Mouse (Mus musculus) liver, embryonic 11.5 days (tissue): ENCODE results near the gene C530008M17Rik. TPM values are rescaled to one million over a fixed set of nuclear protein-coding genes. Genes with fewer than 3 reads are reported as not detected.
A peak's percentile ranks its signal among the peaks of the same experiment; 100 is the strongest.

Source experiments
- ATAC-seq: fragments of 200-750 bp; cut with Nextera tagmentation; replicated peaks from 2 replicates; pipeline ENCODE4 v1.8.0; 2017; ENCODE audit warnings: moderate number of reproducible peaks, mild to moderate bottlenecking, moderate TSS enrichment, moderate library complexity; ENCODE audit not compliant: low FRiP score
- DNase-seq: peaks from one replicate; pipeline ENCODE4 v3.0.0-alpha.2; 2017; ENCODE audit warnings: low spot score
- H3K27ac ChIP-seq: fragments of 300-500 bp; sonication (generic); 2 replicates; pipeline ENCODE4 v1.5.1; 2014; ENCODE audit warnings: mild to moderate bottlenecking, low read depth, low read length, control low read depth
- H3K27me3 ChIP-seq: fragments of 300-500 bp; sonication (generic); replicated peaks from 2 replicates; pipeline ENCODE4 v1.6.1; 2014; ENCODE audit warnings: low read length, mixed read lengths; ENCODE audit not compliant: control insufficient read depth, insufficient read depth
- H3K36me3 ChIP-seq: fragments of 300-500 bp; sonication (generic); 2 replicates; pipeline ENCODE4 v1.6.1; 2014; ENCODE audit warnings: mild to moderate bottlenecking, low read length, moderate library complexity, mixed read lengths; ENCODE audit not compliant: control insufficient read depth, insufficient read depth
- H3K4me1 ChIP-seq: fragments of 300-500 bp; sonication (generic); replicated peaks from 2 replicates; pipeline ENCODE4 v1.6.1; 2014; ENCODE audit warnings: low read length, mixed read lengths; ENCODE audit not compliant: control insufficient read depth, insufficient read depth
- H3K4me2 ChIP-seq: fragments of 300-500 bp; sonication (generic); 2 replicates; pipeline ENCODE4 v1.6.1; 2014; ENCODE audit warnings: mild to moderate bottlenecking, control low read depth, moderate library complexity
- H3K4me3 ChIP-seq: fragments of 300-500 bp; sonication (generic); 2 replicates; pipeline ENCODE4 v1.5.1; 2014; ENCODE audit warnings: low read depth, low read length, control low read depth
- H3K9ac ChIP-seq: fragments of 300-500 bp; sonication (generic); 2 replicates; pipeline ENCODE4 v1.6.1; 2014; ENCODE audit warnings: low read depth, low read length, control low read depth
- H3K9me3 ChIP-seq: fragments of 300-500 bp; sonication (generic); 2 replicates; pipeline ENCODE4 v1.6.1; 2016; ENCODE audit warnings: low read length, inconsistent platforms, mixed read lengths; ENCODE audit not compliant: control insufficient read depth
- WGBS: fragments of 180-500 bp; shearing (Covaris S2); extraction: QIAGEN DNeasy Blood & Tissue Kit; methylation state at CpG from one replicate; pipeline ENCODE4 v1.1.7; 2014; 5-methylcytosine and 5-hydroxymethylcytosine counted together
- polyA plus RNA-seq: library from polyadenylated mRNA; unstranded; fragments of >200 nt; fragmentation: Nextera tagmentation; extraction: Ambion mirVana; gene quantifications from 2 replicates; pipeline ENCODE4 v1.2.1, GENCODE M21; 2014

The C530008M17Rik gene
- polyA plus RNA-seq, 1 experiment from 2014 or later, result 10.8 TPM

DNA sequence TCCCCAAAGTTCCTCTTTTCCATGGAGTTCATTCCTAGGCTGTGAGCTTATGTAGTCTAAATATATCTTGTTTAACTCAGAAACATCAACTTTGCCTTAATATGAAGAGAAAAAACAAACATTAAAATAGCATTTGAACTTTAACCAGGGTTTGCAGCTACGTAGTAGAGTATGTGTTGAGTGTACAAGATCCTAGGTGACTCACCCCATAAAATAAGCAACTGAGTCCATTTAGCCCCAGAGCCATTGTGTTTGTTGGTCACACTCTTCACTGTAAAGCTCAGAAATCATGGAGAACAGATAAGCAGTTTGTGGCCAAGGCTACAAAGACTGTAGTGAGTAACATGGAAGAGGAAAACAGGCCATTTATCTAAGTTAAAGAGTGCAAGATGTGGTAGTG is 227.8 kb downstream of the C530008M17Rik start:
- Histone ChIP-seq H3K36me3 (peaks cover 16% of the 10 kb centered on the region), H3K4me3 (no peak overlapping the region), H3K27me3 (no peaks in the 10 kb centered on the region), H3K9ac (no peak overlapping the region), H3K9me3 (no peaks in the 10 kb centered on the region), H3K27ac (no peak overlapping the region), H3K4me2 (no peak overlapping the region), H3K4me1 (no peaks in the 10 kb centered on the region)
- WGBS, result 93% methylated on average over 1 of the region's 1 CpGs
- DNase-seq, result no peak
- ATAC-seq, result no peak

DNA sequence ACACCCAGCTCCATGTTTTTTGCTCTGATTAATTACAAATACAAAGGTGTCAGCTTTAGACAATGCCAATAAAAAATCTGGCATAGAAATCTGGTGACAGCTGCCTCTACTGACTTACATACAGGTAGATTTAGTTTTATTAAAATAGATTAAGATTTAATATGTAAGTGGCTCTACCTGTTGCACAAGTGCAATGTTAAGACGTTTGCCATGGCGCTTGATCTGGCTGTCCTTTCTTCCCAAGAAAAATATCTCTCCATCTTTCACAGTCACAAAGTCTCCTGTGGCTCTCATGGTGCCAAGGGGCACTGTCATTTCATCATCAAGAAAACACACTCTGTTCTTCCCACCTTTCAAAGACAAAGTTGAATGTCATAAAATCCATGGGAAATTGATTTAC is 230.7 kb downstream of the C530008M17Rik start:
- no peak overlapping the region for H3K4me2 ChIP-seq
- H3K9ac ChIP-seq, result no peak overlapping the region
- no peak overlapping the region for H3K4me3 ChIP-seq
- WGBS, result 96% methylated on average over 2 of the region's 2 CpGs
- DNase-seq (no peak), ATAC-seq (no peak)
- no peaks in the 10 kb centered on the region for H3K9me3 ChIP-seq
- no peaks in the 10 kb centered on the region for H3K27me3 ChIP-seq
- no peaks in the 10 kb centered on the region for H3K4me1 ChIP-seq
- peaks cover 22% of the 10 kb centered on the region for H3K36me3 ChIP-seq
- no peak overlapping the region for H3K27ac ChIP-seq

DNA sequence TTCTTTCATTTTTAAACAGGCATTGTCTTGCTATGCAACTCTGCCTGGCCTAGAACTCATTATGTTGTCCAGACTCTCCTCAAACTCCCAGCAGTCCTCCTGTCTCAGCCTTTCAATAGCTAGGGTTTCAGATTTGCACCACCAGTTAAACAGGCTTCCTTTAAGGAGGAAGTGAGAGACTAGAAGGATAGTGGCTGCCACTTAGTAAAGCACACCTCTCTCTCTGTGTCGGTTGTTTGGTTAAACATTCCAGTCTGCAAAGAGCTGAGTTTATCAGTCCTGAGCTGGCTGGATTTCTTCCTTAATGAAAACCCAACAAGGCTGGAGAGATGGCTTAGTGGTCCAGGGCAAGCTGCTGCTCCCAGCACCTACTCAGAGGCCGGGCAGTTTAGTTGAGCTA is 236.3 kb downstream of the C530008M17Rik start:
- Histone ChIP-seq H3K36me3 (peaks cover 6% of the 10 kb centered on the region; the same call in 1 of the 2 replicates), H3K4me2 (no peak overlapping the region), H3K27me3 (no peaks in the 10 kb centered on the region), H3K27ac (no peak overlapping the region), H3K9ac (no peak overlapping the region), H3K4me3 (no peak overlapping the region), H3K9me3 (no peaks in the 10 kb centered on the region), H3K4me1 (no peaks in the 10 kb centered on the region)
- WGBS, result 57% methylated on average over 2 of the region's 2 CpGs
- DNase-seq (no peak), ATAC-seq (no peak)

DNA sequence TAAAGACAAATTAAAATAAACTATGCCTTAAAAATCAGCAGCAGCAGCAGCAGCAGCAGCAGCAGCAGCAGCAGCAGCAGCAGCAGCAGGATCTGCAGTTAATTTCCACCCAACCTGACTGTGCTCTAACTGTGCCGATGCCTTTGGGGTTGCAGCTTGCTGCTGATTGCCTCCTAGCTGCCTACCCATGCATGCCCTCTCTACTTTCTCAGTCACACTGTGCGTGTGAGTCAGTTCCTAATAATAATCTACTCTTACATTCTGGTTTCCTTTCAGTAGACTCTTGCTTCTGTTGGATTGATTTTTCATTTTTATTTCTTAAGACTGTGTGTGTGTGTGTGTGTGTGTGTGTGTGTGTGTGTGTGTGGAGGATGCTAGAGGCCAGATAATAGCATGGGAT is 236.8 kb downstream of the C530008M17Rik start:
- DNase-seq (no peak), ATAC-seq (no peak)
- no peaks in the 10 kb centered on the region for H3K9me3 ChIP-seq
- WGBS, result 82% methylated on average over 2 of the region's 2 CpGs
- no peak overlapping the region for H3K27ac ChIP-seq
- H3K36me3 ChIP-seq, result peaks cover 6% of the 10 kb centered on the region; the same call in 1 of the 2 replicates
- H3K27me3 ChIP-seq, result no peaks in the 10 kb centered on the region
- no peak overlapping the region for H3K9ac ChIP-seq
- H3K4me2 ChIP-seq, result no peak overlapping the region
- H3K4me3 ChIP-seq, result no peak overlapping the region
- H3K4me1 ChIP-seq, result no peaks in the 10 kb centered on the region

DNA sequence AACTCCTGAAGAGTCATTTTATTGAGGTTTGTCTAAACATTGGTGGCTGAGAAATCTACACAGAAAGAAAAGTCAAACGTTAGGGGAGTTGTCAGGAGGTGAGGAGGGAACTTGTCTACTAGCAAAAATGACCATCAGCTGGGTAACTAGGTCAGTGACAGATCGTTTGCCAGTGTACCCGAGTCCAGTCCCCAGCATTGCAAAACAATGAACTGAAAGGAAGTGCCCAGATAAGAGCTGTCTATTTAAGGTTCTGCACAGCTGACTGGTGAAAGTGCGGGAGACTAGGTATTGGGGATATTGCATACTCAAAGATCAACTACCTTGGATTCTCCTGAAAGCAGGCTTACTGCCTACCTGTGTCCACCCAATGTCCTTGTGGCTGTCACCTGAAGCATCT is 245.8 kb downstream of the C530008M17Rik start:
- Histone ChIP-seq H3K4me1 (peaks cover 10% of the 10 kb centered on the region), H3K27me3 (no peaks in the 10 kb centered on the region), H3K4me3 (no peak overlapping the region), H3K27ac (no peak overlapping the region), H3K9me3 (no peaks in the 10 kb centered on the region), H3K9ac (no peak overlapping the region), H3K4me2 (no peak overlapping the region), H3K36me3 (no peaks in the 10 kb centered on the region; the same call in 1 of the 2 replicates)
- 47% methylated on average over 4 of the region's 4 CpGs for WGBS
- DNase-seq (no peak), ATAC-seq (no peak)

DNA sequence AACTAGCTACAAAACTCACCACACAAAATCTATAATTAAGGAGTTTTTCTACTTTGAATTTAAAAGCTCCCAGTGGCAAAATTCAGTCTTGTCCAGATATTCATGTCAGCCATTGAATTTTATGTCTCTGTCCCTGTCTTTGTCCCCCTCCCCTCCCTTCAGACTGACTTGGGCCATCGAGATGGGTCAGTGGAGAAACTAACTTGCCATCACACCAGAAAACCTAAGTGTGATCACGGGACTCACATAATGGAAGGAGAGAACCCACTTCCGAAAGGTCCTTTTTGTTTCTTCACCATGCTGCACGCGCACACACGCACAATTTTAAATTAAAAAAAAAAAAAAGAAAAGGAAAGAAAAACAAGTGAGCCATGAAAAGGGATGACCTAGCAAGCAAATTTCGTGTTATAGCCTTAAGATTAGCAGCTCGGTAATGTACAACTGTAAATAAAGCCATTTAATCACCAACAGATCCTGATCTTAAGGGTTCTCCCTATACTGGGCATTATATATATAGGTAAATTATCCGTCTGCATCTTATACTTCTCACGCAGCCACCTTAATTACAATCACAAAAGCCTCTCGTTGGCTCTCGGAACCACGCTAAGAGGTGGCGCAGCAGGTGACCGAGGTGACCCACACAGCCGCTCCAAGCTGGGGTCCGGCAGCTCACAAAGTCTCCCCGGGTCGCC is 248.5 kb downstream of the C530008M17Rik start:
- 2% methylated on average over 19 of the region's 19 CpGs for WGBS
- Histone ChIP-seq H3K27ac (peak overlapping the region; percentile 73), H3K4me2 (peak overlapping the region; percentile 91), H3K4me3 (peak overlapping the region; percentile 55), H3K27me3 (no peaks in the 10 kb centered on the region), H3K4me1 (peaks cover 10% of the 10 kb centered on the region), H3K36me3 (no peaks in the 10 kb centered on the region), H3K9me3 (no peaks in the 10 kb centered on the region), H3K9ac (peak overlapping the region; percentile 76)
- DNase-seq (no peak), ATAC-seq (peak; percentile 59)

DNA sequence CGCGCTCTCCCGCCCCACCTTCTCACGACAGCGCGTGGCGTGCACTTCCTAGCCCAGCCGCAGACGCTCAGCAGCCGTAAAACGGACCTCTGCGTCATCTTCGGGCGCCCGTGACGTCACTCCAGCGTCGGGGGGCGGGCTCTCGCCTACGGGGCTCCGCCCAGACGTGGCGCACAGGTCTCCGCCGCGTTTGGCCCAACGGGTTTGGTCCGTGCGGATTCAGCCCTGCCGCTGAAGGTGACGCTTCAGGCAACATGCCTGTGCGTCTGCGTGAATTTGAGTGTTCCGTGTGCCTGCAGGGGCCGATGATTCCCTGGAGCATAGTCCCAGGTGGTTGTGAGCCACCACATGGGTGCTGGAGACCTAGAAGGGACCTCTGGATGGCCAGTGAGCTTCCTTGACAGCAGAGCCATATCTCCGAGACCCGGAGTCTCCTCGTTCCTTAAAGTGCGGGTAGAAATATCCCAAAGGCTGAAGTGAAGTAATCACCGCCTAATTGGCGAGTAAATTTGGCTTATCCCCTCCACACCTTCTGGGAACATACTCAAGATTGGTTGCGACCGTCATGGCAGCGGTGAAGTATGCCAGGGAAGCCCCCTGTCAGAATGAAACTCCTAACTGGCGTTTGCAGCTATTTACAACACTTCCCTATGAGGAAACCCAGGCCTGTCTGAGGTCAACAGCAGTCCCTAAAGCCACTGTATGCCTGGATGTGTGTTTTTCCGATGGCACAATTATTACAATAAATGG is 249.3 kb downstream of the C530008M17Rik start, which contains the start of gene Aasdh:
Aasdh (minus strand) TSS at position 110 of the 750 bp plus-strand sequence.
- WGBS, result under 1% methylated on average over 47 of the region's 47 CpGs
- H3K27me3 ChIP-seq, result no peaks in the 10 kb centered on the region
- H3K36me3 ChIP-seq, result no peaks in the 10 kb centered on the region
- peak within 1 kb of the TSS; percentile 73 for H3K27ac ChIP-seq
- H3K9ac ChIP-seq, result peak within 1 kb of the TSS; percentile 76
- H3K4me2 ChIP-seq, result peak within 1 kb of the TSS; percentile 91
- peak within 1 kb of the TSS; percentile 55 for H3K4me3 ChIP-seq
- ATAC-seq (peak; percentile 93), DNase-seq (peak; percentile 100)
- H3K4me1 ChIP-seq, result peaks cover 10% of the 10 kb centered on the region
- H3K9me3 ChIP-seq, result no peaks in the 10 kb centered on the region

DNA sequence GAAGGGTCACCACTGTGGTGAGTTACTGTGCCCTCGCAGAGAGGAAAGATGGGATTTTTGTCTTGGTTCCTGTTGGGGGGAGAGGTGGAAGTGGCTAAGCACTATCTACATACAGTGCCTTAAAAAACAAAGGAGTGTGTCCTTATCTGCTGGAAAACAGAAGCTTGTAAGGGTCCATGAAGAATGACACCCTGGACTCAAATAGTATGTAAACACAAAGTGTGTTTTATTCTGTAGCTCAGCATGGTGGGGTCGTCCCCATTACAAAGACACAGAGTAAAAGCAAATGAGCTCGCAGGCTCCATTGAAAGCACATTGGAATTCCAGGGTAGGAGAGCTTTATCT is 249.8 kb downstream of the C530008M17Rik start:
- ATAC-seq, result peak; percentile 15
- H3K4me1 ChIP-seq, result peaks cover 12% of the 10 kb centered on the region
- H3K27me3 ChIP-seq, result no peaks in the 10 kb centered on the region
- H3K9ac ChIP-seq, result peak overlapping the region; percentile 76
- H3K36me3 ChIP-seq, result no peaks in the 10 kb centered on the region
- DNase-seq, result no peak
- H3K27ac ChIP-seq, result peak overlapping the region; percentile 73
- peak overlapping the region; percentile 91 for H3K4me2 ChIP-seq
- H3K9me3 ChIP-seq, result no peaks in the 10 kb centered on the region
- 16% methylated on average over 3 of the region's 3 CpGs for WGBS
- peak overlapping the region; percentile 55 for H3K4me3 ChIP-seq
